Mouse (Mus musculus) heart, embryonic 14.5 days (tissue): ENCODE measurements at regions not wholly inside any gene's neighbourhood (a gene's known extent, or its start where the extent isn't known, plus 50 kb on each side); places are given as distances from the start of the nearest gene placed in this dataset.

Experiments used
- ATAC-seq: fragments of 200-750 bp; cut with Nextera tagmentation; 2 replicates; pipeline ENCODE4 v1.8.0; 2017; ENCODE audit warnings: low read depth, moderate TSS enrichment; ENCODE audit not compliant: insufficient number of reproducible peaks, insufficient read depth, low FRiP score
- H3K27ac ChIP-seq, 2 experiments: fragments of 200-500 bp in 1 of 2; fragments of 300-500 bp in 1 of 2; sonication (generic) in 1 of 2; replicated peaks in 1 of 2; 2 replicates each; pipeline ENCODE4 v1.5.1; 2012 to 2014; ENCODE audit warnings: low read depth in 2 of 2, low read length in 2 of 2, control low read depth in 1 of 2, mild to moderate bottlenecking in 1 of 2, mixed read lengths in 1 of 2; ENCODE audit not compliant: control insufficient read depth in 1 of 2, insufficient read depth in 1 of 2
- H3K27me3 ChIP-seq: fragments of 300-500 bp; sonication (generic); 2 replicates; pipeline ENCODE4 v1.6.1; 2014; ENCODE audit warnings: mild to moderate bottlenecking, low read length, control low read depth; ENCODE audit not compliant: control insufficient read depth, insufficient read depth
- H3K36me3 ChIP-seq: fragments of 300-500 bp; sonication (generic); 2 replicates; pipeline ENCODE4 v1.6.1; 2014; ENCODE audit warnings: mild to moderate bottlenecking, control low read depth, low read length, mixed read lengths; ENCODE audit not compliant: control insufficient read depth, insufficient read depth
- H3K4me1 ChIP-seq, 2 experiments: fragments of 200-500 bp in 1 of 2; fragments of 300-500 bp in 1 of 2; sonication (generic) in 1 of 2; 2 replicates each; pipeline ENCODE4 v1.6.1; 2012 to 2014; ENCODE audit warnings: low read length in 2 of 2, control low read depth in 1 of 2, mixed read lengths in 1 of 2; ENCODE audit not compliant: control insufficient read depth in 2 of 2, insufficient read depth in 2 of 2
- H3K4me2 ChIP-seq: fragments of 300-500 bp; sonication (generic); 2 replicates; pipeline ENCODE4 v1.6.1; 2014; ENCODE audit warnings: mild to moderate bottlenecking, low read length
- H3K4me3 ChIP-seq, 2 experiments: fragments of 200-500 bp in 1 of 2; fragments of 300-500 bp in 1 of 2; sonication (generic) in 1 of 2; 2 replicates each; pipeline ENCODE4 v1.5.1; 2012 to 2014; ENCODE audit warnings: low read length in 2 of 2, mild to moderate bottlenecking in 2 of 2, control low read depth in 1 of 2, low read depth in 1 of 2, moderate library complexity in 1 of 2; ENCODE audit not compliant: control insufficient read depth in 1 of 2, insufficient read depth in 1 of 2
- H3K9ac ChIP-seq: fragments of 300-500 bp; sonication (generic); 2 replicates; pipeline ENCODE4 v1.6.1; 2014; ENCODE audit warnings: mild to moderate bottlenecking, low read length
- H3K9me3 ChIP-seq: fragments of 300-500 bp; sonication (generic); 2 replicates; pipeline ENCODE4 v1.6.1; 2016; ENCODE audit warnings: low read length, control low read depth; ENCODE audit not compliant: control insufficient read depth
- WGBS: fragments of 180-500 bp; shearing (Covaris S2); extraction: QIAGEN DNeasy Blood & Tissue Kit; methylation state at CpG from one replicate; pipeline ENCODE4 v1.1.7; 2014; 5-methylcytosine and 5-hydroxymethylcytosine counted together

DNA sequence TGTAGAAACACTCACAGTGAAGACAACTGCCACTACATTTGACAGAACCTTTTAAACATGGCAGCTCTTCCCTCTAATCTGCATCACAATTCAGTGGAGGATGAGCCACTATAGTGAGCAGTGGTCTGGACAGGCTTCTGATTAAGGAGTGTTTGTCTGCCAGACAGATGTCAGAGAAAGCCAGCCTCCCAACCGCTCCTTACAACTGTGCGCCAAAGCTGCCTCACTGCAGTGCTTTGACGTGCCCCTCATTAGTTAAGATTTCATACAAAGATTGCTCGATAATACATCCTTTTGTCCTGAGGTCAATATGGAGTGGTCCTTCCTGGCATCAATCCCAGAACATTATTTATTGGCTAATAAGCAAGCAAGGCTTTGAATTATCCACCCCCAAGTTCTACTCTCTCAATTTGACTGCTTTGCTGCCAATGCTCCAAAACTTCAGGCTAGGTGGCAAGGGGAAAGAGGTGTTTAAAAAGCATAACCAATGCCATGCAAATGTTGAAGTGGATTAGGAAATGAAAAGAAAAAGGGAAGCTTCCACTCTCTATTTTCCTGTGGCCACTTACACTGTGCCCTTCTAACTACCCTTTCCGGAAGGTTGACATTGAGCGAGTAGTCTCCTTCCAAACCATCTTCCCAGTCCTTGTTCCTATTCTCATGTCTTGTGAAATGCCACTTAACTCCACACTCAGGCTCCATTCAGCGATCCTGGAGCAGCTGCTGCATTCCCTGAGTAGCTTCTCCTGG, 248.7 kb downstream of the Nsun3 start:
- H3K27me3 ChIP-seq: no peaks in the 10 kb centered on the region
- no peak overlapping the region for H3K4me3 ChIP-seq
- no peak for ATAC-seq
- no peak overlapping the region for H3K4me2 ChIP-seq
- no peaks in the 10 kb centered on the region for H3K36me3 ChIP-seq
- no peaks in the 10 kb centered on the region for H3K9me3 ChIP-seq
- H3K9ac ChIP-seq: no peak overlapping the region
- no peaks in the 10 kb centered on the region for H3K4me1 ChIP-seq
- 73% methylated on average over 7 of the region's 7 CpGs for WGBS
- no peak overlapping the region for H3K27ac ChIP-seq

DNA sequence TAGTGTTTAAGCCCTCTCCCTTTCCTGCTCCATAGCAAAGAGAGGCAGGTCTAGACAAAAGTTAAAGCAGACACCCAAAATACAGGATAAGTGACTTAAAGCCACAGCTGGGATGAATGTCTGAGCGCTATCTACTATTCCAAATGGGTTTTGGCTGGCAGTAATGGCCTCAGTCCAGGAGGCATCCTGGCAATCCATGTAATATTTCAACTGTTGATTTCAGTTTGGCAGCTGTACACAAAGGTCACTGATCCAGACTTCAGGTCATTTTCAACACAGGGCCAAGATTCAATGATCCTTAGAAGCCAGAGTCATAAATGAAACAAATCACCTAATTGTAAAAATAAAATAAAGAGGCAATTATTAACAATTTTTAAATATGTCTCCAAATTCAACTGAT, 277.3 kb downstream of the Nsun3 start:
- ATAC-seq: no peak
- WGBS: 77% methylated on average over 1 of the region's 1 CpGs
- no peaks in the 10 kb centered on the region for H3K27me3 ChIP-seq

DNA sequence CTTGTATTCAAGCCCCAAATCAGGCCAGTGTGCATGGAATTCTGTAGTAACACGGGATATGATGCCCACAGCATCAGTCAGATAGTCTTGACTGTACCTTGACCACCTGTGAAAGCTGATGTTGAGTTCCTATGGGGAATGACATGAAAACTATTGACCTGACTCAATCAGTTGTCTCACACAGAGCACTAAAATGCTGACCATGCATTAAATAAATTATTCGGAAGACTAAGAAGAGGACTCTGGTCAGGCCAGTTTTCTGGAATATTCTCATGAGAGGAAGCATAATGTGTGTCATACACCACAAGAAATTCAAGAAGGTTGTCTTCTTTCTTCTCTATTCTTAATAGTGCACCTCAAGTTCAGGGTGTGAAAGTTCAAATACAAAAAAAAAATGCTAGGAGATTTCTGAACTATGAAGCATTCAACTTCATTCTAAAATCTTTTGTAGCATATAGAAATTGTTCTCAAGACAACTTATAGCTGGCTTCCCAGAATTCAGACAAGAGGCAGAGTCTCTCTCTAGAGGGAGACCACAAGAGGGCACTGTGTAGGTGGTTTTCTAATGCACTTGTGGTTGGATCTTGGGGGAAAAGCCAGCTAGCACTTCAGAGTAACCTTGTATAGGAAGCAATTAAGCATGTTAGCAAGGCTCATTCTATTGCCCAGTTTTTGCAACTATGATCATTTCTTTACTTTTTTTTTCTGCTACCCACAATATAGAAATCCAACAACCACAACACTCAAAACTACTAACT, 279.7 kb downstream of the Nsun3 start:
- H3K27ac ChIP-seq: no peak overlapping the region
- 36% methylated on average over 2 of the region's 2 CpGs for WGBS
- H3K9ac ChIP-seq: no peak overlapping the region
- H3K9me3 ChIP-seq: no peaks in the 10 kb centered on the region
- H3K36me3 ChIP-seq: no peaks in the 10 kb centered on the region
- H3K27me3 ChIP-seq: no peaks in the 10 kb centered on the region
- no peak overlapping the region for H3K4me3 ChIP-seq
- no peak for ATAC-seq
- no peaks in the 10 kb centered on the region for H3K4me1 ChIP-seq
- H3K4me2 ChIP-seq: no peak overlapping the region

More for the DNA sequence above, 277.3 kb downstream of the Nsun3 start:
- H3K9me3 ChIP-seq: no peaks in the 10 kb centered on the region
- H3K4me1 ChIP-seq: no peaks in the 10 kb centered on the region
- H3K27ac ChIP-seq: no peak overlapping the region
- no peaks in the 10 kb centered on the region for H3K36me3 ChIP-seq
- H3K4me3 ChIP-seq: no peak overlapping the region
- no peak overlapping the region for H3K4me2 ChIP-seq
- H3K9ac ChIP-seq: no peak overlapping the region

DNA sequence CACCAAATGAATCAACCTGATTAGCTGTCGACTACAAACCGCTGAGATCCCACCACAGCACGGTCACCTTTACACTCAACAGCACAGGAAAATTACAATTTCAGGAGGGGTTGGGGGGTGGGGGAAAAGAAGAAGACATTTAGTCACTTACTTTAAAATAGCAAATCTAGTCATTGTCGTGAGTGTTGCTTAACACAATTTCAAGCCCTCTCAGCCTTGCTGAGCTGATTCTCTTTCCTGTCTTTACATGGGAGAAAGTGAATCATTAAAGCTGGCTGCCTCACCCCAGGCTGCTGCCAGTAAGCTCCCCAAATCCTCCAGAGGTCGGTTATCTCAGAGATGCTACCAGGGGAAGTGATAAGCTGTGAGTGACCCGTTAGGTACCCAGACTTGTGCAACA, 285.7 kb downstream of the Nsun3 start:
- WGBS: 42% methylated on average over 6 of the region's 6 CpGs
- no peak overlapping the region for H3K4me3 ChIP-seq
- H3K9me3 ChIP-seq: no peaks in the 10 kb centered on the region
- ATAC-seq: no peak
- H3K9ac ChIP-seq: no peak overlapping the region
- H3K4me2 ChIP-seq: no peak overlapping the region
- H3K27me3 ChIP-seq: no peaks in the 10 kb centered on the region
- H3K36me3 ChIP-seq: no peaks in the 10 kb centered on the region
- no peak overlapping the region for H3K27ac ChIP-seq
- H3K4me1 ChIP-seq: no peaks in the 10 kb centered on the region

DNA sequence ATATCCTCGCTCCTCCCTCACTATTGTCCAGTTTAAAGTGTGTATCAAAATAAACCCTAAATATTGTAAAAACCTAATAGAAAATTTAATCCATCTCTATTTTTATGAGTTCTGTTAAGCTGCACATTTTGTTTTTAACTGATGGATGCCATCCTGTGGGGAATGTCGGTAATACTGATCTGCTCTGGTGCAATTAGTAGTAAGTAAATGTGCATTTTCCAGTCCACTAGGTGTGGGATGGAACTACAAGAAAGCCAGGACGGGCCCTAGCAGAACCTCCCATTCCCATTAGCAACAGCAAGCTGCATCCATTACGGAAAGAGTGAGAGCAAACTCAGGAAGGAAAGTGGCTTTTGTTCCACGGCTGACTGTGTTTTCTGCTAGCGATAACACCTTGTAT, 286.3 kb downstream of the Nsun3 start:
- no peak overlapping the region for H3K9ac ChIP-seq
- no peaks in the 10 kb centered on the region for H3K27me3 ChIP-seq
- no peaks in the 10 kb centered on the region for H3K9me3 ChIP-seq
- ATAC-seq: no peak
- H3K36me3 ChIP-seq: no peaks in the 10 kb centered on the region
- H3K4me1 ChIP-seq: no peaks in the 10 kb centered on the region
- H3K4me3 ChIP-seq: no peak overlapping the region
- 67% methylated on average over 6 of the region's 6 CpGs for WGBS
- H3K27ac ChIP-seq: no peak overlapping the region
- no peak overlapping the region for H3K4me2 ChIP-seq

DNA sequence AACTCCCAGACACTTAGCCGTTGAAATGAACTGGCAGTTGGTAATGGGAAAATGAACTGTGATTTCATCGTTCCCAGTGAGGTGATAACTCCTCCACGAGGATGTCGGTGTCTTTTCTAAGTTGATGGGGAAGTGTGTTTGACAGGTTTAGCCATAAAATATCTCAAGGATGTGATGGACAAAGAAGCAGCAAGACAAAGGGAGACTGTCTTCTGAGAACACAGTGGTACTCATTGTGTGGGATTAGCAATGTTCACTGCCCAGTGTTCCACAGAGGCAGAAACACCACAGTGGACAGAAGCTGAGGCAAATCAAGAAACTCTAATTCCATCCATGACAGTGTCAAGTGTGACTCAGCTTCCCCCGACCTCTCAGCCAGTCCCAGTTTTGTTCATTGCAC, 287.9 kb downstream of the Nsun3 start:
- H3K36me3 ChIP-seq: no peaks in the 10 kb centered on the region

DNA sequence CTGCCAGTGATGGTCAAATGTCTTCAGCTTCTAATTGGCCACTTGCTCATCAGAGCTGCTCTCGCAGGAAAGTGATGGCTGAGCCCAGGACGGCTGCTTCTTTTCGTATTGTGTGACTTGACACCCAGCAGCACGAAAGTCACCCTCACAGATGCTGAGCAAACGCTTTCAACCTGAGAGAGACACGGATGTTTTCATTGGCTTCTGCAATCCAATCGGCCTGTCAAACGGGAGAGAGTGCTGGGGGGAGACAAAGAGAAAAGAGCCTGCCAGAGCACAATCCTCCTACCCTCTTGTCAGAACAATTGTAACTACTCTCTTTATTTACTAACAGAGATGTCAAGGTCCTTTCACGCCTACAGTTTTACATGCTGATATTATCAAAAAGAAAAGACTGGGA, 289.9 kb downstream of the Nsun3 start:
- no peaks in the 10 kb centered on the region for H3K27me3 ChIP-seq
- H3K36me3 ChIP-seq: no peaks in the 10 kb centered on the region
- 47% methylated on average over 9 of the region's 9 CpGs for WGBS
- no peak overlapping the region for H3K9ac ChIP-seq
- H3K9me3 ChIP-seq: no peaks in the 10 kb centered on the region
- no peak overlapping the region for H3K4me3 ChIP-seq
- no peak for ATAC-seq
- no peaks in the 10 kb centered on the region for H3K4me1 ChIP-seq
- no peak overlapping the region for H3K4me2 ChIP-seq
- H3K27ac ChIP-seq: no peak overlapping the region

More for the DNA sequence above, 287.9 kb downstream of the Nsun3 start:
- H3K27me3 ChIP-seq: no peaks in the 10 kb centered on the region
- H3K4me3 ChIP-seq: no peak overlapping the region
- no peak overlapping the region for H3K4me2 ChIP-seq
- H3K27ac ChIP-seq: no peak overlapping the region
- ATAC-seq: no peak
- no peaks in the 10 kb centered on the region for H3K4me1 ChIP-seq
- no peaks in the 10 kb centered on the region for H3K9me3 ChIP-seq
- H3K9ac ChIP-seq: no peak overlapping the region
- 71% methylated on average over 5 of the region's 5 CpGs for WGBS
